Mouse (Mus musculus) hindbrain, postnatal 0 days (tissue): ENCODE measurements at regions not wholly inside any gene's neighbourhood (a gene's known extent, or its start where the extent isn't known, plus 50 kb on each side); places are given as distances from the start of the nearest gene placed in this dataset.

Experiments
- ATAC-seq: fragments of 200-750 bp; cut with Nextera tagmentation; 2 replicates; pipeline ENCODE4 v1.8.0; 2017; ENCODE audit warnings: mild to moderate bottlenecking, moderate TSS enrichment, moderate library complexity
- DNase-seq: peaks from one replicate; pipeline ENCODE4 v3.0.0-alpha.2; 2015; ENCODE audit warnings: low spot score
- H3K27ac ChIP-seq: fragments of 300-500 bp; sonication (generic); 2 replicates; pipeline ENCODE4 v1.5.1; 2014; ENCODE audit warnings: mild to moderate bottlenecking
- H3K27me3 ChIP-seq: fragments of 300-500 bp; sonication (generic); 2 replicates; pipeline ENCODE4 v1.6.1; 2014; ENCODE audit warnings: low read length, mixed read lengths; ENCODE audit not compliant: insufficient read depth
- H3K36me3 ChIP-seq: fragments of 300-500 bp; sonication (generic); 2 replicates; pipeline ENCODE4 v1.6.1; 2014; ENCODE audit warnings: low read length, mixed read lengths; ENCODE audit not compliant: insufficient read depth
- H3K4me1 ChIP-seq: fragments of 300-500 bp; sonication (generic); 2 replicates; pipeline ENCODE4 v1.6.1; 2014; ENCODE audit warnings: antibody characterized with exemption, low read length, mixed read lengths; ENCODE audit not compliant: insufficient read depth
- H3K4me2 ChIP-seq: fragments of 300-500 bp; sonication (generic); 2 replicates; pipeline ENCODE4 v1.6.1; 2014; ENCODE audit warnings: low read depth, mild to moderate bottlenecking, low read length, moderate library complexity, mixed read lengths
- H3K4me3 ChIP-seq: fragments of 300-500 bp; sonication (generic); 2 replicates; pipeline ENCODE4 v1.5.1; 2014; ENCODE audit warnings: low read length
- H3K9ac ChIP-seq: fragments of 300-500 bp; sonication (generic); replicated peaks from 2 replicates; pipeline ENCODE4 v1.6.1; 2014; ENCODE audit warnings: mild to moderate bottlenecking, low read length, moderate library complexity, mixed read lengths
- H3K9me3 ChIP-seq: fragments of 300-500 bp; sonication (generic); 2 replicates; pipeline ENCODE4 v1.6.1; 2016; ENCODE audit warnings: low read length, mixed read lengths
- CTCF ChIP-seq: IDR thresholded peaks from 2 replicates; pipeline ENCODE4 v1.5.1; 2016; ENCODE audit warnings: antibody characterized with exemption, control low read depth, low read depth
- WGBS: fragments of 180-500 bp; shearing (Covaris S2); extraction: QIAGEN DNeasy Blood & Tissue Kit; methylation state at CpG from one replicate; pipeline ENCODE4 v1.1.7; 2014; 5-methylcytosine and 5-hydroxymethylcytosine counted together

GRCm38 (mm10) chr8:27837903-27838302, 390.4 kb downstream of the Poteg start:
- ATAC-seq (no peak), DNase-seq (no peak)
- Histone ChIP-seq H3K27me3 (no peaks in the 10 kb centered on the region), H3K4me1 (no peaks in the 10 kb centered on the region), H3K9me3 (no peaks in the 10 kb centered on the region), H3K9ac (no peak overlapping the region), H3K4me3 (no peak overlapping the region), H3K4me2 (no peak overlapping the region), H3K36me3 (no peaks in the 10 kb centered on the region), H3K27ac (no peak overlapping the region)
- 37% methylated on average over 1 of the region's 1 CpGs for WGBS
- no peak for TF ChIP-seq CTCF

GRCm38 (mm10) chr8:27866468-27866995, 419.1 kb downstream of the Poteg start:
- DNase-seq = peak; percentile 27
- Histone ChIP-seq H3K4me2 (no peak overlapping the region), H3K9ac (no peak overlapping the region), H3K4me1 (no peaks in the 10 kb centered on the region), H3K36me3 (no peaks in the 10 kb centered on the region), H3K4me3 (no peak overlapping the region), H3K27me3 (no peaks in the 10 kb centered on the region), H3K9me3 (no peaks in the 10 kb centered on the region), H3K27ac (no peak overlapping the region)
- TF ChIP-seq CTCF = no peak
- 36% methylated on average over 1 of the region's 1 CpGs for WGBS
- ATAC-seq = peak; percentile 47; the same call in 1 of the 2 replicates

DNA sequence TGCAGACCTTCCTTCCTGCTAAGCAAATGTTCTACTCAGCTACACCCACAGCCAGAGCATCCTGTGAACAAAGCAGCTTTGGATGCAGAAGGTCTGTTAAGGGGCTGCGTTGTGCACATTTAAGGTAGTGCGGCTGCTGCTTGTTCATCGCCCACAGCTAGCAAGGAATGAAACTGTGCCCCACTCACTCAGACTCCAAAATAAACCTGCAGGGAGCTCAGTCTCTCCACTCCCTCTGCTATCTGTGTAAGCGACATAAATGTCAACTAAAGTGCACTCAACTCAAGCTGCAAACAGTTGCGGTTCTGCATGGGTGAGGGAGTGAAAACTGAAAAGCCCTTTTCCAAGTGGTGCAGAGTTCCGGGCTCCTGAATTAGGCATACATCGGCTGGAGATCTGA, 421.1 kb downstream of the Poteg start:
- Histone ChIP-seq H3K4me3 (no peak overlapping the region), H3K27me3 (no peaks in the 10 kb centered on the region), H3K9ac (no peak overlapping the region), H3K36me3 (no peaks in the 10 kb centered on the region), H3K4me2 (no peak overlapping the region), H3K9me3 (no peaks in the 10 kb centered on the region), H3K4me1 (no peaks in the 10 kb centered on the region), H3K27ac (no peak overlapping the region)
- no peak for TF ChIP-seq CTCF
- 86% methylated on average over 7 of the region's 7 CpGs for WGBS
- ATAC-seq (no peak), DNase-seq (no peak)

GRCm38 (mm10) chr8:27877691-27878264, 430.3 kb downstream of the Poteg start:
- ATAC-seq = no peak
- H3K9ac ChIP-seq = no peak overlapping the region
- no peaks in the 10 kb centered on the region for H3K27me3 ChIP-seq
- H3K4me2 ChIP-seq = no peak overlapping the region
- H3K9me3 ChIP-seq = no peaks in the 10 kb centered on the region
- peak; percentile 3 for DNase-seq
- no peak overlapping the region for H3K27ac ChIP-seq
- H3K36me3 ChIP-seq = no peaks in the 10 kb centered on the region
- H3K4me1 ChIP-seq = no peaks in the 10 kb centered on the region
- no peak overlapping the region for H3K4me3 ChIP-seq
- TF ChIP-seq CTCF = no peak

DNA sequence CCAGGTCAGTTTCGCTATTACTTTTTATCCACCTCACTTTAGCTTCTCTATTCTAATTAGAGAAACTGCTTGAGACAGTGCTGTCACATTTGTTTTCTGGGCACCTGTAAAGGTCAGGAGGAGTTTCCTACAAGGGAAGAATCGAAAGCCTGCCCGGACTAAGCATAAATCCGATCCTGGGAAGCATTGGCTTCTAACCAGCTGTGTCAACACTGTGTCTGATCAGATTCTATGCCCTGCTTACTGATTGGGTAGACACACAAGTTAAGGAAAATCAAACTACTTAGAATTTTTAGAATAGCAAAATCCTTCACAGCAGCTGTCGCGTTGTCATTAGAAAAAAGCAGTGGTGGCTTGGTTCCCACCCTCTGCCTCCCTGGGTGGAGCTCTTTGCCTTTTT, 441.8 kb downstream of the Poteg start:
- Histone ChIP-seq H3K27ac (no peak overlapping the region), H3K9ac (no peak overlapping the region), H3K27me3 (no peaks in the 10 kb centered on the region), H3K4me3 (no peak overlapping the region), H3K4me2 (no peak overlapping the region), H3K4me1 (no peaks in the 10 kb centered on the region), H3K36me3 (no peaks in the 10 kb centered on the region), H3K9me3 (no peaks in the 10 kb centered on the region)
- DNase-seq (no peak), ATAC-seq (no peak)
- TF ChIP-seq CTCF = no peak
- WGBS = 81% methylated on average over 6 of the region's 6 CpGs

GRCm38 (mm10) chr8:27894325-27894724, 446.9 kb downstream of the Poteg start:
- ATAC-seq (no peak), DNase-seq (peak; percentile 5)
- H3K27me3 ChIP-seq = no peaks in the 10 kb centered on the region
- 80% methylated on average over 6 of the region's 6 CpGs for whole genome bisulfite sequencing
- no peak overlapping the region for H3K4me3 ChIP-seq
- no peaks in the 10 kb centered on the region for H3K36me3 ChIP-seq
- no peaks in the 10 kb centered on the region for H3K9me3 ChIP-seq
- no peaks in the 10 kb centered on the region for H3K4me1 ChIP-seq
- H3K9ac ChIP-seq = no peak overlapping the region
- H3K27ac ChIP-seq = no peak overlapping the region
- H3K4me2 ChIP-seq = no peak overlapping the region
- no peak for TF ChIP-seq CTCF

DNA sequence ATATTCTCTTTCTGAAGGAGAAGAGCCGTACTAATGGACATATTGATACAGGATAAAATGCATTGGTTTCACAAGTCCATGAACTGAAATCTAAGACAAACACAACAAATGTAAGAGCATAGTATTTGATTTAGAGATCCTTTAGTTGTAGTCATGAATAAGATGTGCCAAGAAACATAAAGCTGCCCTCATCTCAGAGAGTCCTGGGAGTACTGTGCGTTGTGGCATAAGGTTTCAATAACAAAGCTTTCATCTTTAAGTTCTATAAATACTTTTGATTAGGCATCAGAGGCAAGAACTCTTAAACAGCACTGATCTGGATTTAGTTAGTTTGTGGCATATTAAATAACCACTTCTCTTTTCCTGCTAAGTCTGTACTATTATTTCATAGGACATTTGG, 452.6 kb downstream of the Poteg start:
- Histone ChIP-seq H3K27me3 (no peaks in the 10 kb centered on the region), H3K4me2 (no peak overlapping the region), H3K9ac (no peak overlapping the region), H3K4me3 (no peak overlapping the region), H3K27ac (no peak overlapping the region), H3K9me3 (no peaks in the 10 kb centered on the region), H3K4me1 (no peaks in the 10 kb centered on the region), H3K36me3 (no peaks in the 10 kb centered on the region)
- ATAC-seq (no peak), DNase-seq (no peak)
- no peak for TF ChIP-seq CTCF
- WGBS = 84% methylated on average over 2 of the region's 2 CpGs
